Mouse (Mus musculus) small intestine, adult 2 months (tissue): Measurements from ENCODE around the gene Abhd11.

Experiments
- CTCF ChIP-seq: fragments of 200-500 bp; IDR thresholded peaks from 2 replicates; pipeline ENCODE4 v1.5.1; 2012; ENCODE audit warnings: low read depth, mild to moderate bottlenecking, control low read depth, inconsistent platforms, low read length, moderate library complexity, mixed read lengths; ENCODE audit not compliant: insufficient replicate concordance, insufficient read length; ENCODE audit errors: extremely low read depth
- POLR2A ChIP-seq: fragments of 200-500 bp; IDR thresholded peaks from 2 replicates; pipeline ENCODE4 v1.6.1; 2012; ENCODE audit warnings: low read depth, mild to moderate bottlenecking, control low read depth, inconsistent platforms, low read length, moderate library complexity

DNA sequence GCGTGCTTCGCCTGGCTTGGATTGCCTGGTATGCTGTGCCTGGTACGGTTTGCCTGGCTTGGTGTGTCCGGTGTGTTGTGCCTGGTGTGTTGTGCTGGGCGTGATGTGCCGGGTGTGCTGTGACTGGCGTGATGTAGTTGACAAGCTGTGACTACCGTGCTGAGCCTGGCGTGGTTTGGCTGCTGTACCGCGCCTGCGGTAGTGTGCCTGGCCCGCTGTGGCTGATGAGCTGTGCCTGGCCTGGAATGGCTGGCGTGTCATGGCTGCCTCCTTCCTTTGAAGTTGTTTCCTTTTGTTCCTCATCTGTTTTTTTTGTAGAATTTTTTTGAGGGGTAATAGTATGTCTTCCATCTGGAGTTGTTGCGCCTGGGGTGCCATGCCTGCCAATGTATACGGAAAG lies 8.2 kb upstream of the Abhd11 start:
- no peak for TF ChIP-seq CTCF
- no peak for TF ChIP-seq POLR2A
